Mouse (Mus musculus): ENCODE data around the gene Abi3bp. TPM values are rescaled to one million over a fixed set of nuclear protein-coding genes. Genes with fewer than 3 reads are reported as not detected.

The Abi3bp gene
- polyA plus RNA-seq, 1 experiment from 2014 or later: 0.34 TPM

DNA sequence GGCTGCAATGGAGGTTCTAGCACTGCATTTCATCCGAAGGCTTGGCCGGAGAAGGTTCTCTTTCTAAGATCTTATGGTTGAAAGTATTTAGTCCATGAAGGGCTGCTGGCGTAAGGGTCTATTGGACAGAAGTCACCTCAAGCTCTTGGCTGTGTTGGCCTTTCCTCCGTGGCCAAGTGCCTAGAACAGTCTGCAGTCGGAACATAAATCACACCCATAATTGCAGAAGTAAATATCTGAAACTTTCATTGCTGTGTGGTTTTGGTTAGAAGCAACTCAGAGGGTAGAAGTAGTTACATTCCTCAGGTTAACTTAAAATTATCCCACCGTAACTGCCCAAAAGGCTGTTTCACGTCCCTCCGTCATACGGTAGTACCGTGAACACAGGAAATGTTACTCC, 5.8 kb downstream of the Abi3bp start:
- Histone ChIP-seq H3K36me3 (no peaks in the 10 kb centered on the region), H3K4me2 (no peak overlapping the region), H3K4me3 (no peak overlapping the region), H3K27me3 (no peaks in the 10 kb centered on the region), H3K9me3 (no peaks in the 10 kb centered on the region), H3K9ac (no peak overlapping the region), H3K4me1 (replicated peaks) (no peaks in the 10 kb centered on the region), H3K27ac (replicated peaks) (no peak overlapping the region)
- ATAC-seq (ENCODE audit: low FRiP score, low read depth): no peak
- 95% methylated on average over 10 of the region's 10 CpGs for WGBS

DNA sequence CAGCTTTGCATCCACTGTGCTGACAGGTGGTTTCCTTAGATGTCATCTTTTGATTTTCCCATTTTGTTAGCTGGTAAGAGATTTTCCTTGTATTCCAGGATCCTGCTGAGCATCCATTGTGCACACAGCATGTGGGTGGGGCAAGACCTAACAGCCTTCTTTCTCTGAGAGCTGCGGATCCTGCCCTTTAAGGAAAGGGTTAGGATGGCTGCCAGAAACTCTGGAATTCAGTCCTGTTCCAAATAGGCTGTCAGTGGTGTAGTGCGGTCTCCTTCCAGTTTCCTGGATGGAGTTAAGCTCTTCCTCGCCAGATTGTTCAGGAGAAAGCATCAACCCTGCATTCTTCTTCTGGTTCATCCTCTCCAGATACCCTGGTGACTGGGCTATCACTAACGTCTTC, 8.8 kb downstream of the Abi3bp start:
- no peaks in the 10 kb centered on the region for H3K4me1 ChIP-seq (replicated peaks)
- 28% methylated on average over 4 of the region's 4 CpGs for WGBS

GRCm38 (mm10) chr16:56490861-56491260, 13.2 kb downstream of the Abi3bp start:
- Histone ChIP-seq H3K4me1 (replicated peaks) (no peaks in the 10 kb centered on the region), H3K4me3 (no peak overlapping the region), H3K27ac (replicated peaks) (no peak overlapping the region), H3K27me3 (no peaks in the 10 kb centered on the region), H3K36me3 (no peaks in the 10 kb centered on the region), H3K9ac (no peak overlapping the region), H3K4me2 (no peak overlapping the region), H3K9me3 (no peaks in the 10 kb centered on the region)
- 88% methylated on average over 3 of the region's 3 CpGs for WGBS
- no peak for ATAC-seq (ENCODE audit: low FRiP score, low read depth)

More for the DNA sequence above, 8.8 kb downstream of the Abi3bp start:
- no peak for ATAC-seq (ENCODE audit: low FRiP score, low read depth)
- Histone ChIP-seq H3K36me3 (no peaks in the 10 kb centered on the region), H3K27ac (replicated peaks) (no peak overlapping the region), H3K4me3 (no peak overlapping the region), H3K9me3 (no peaks in the 10 kb centered on the region), H3K27me3 (no peaks in the 10 kb centered on the region), H3K9ac (no peak overlapping the region), H3K4me2 (no peak overlapping the region)

GRCm38 (mm10) chr16:56495266-56495665, 17.6 kb downstream of the Abi3bp start:
- Histone ChIP-seq H3K27me3 (no peaks in the 10 kb centered on the region), H3K36me3 (no peaks in the 10 kb centered on the region), H3K9ac (no peak overlapping the region), H3K9me3 (no peaks in the 10 kb centered on the region), H3K4me1 (replicated peaks) (no peaks in the 10 kb centered on the region), H3K4me3 (no peak overlapping the region), H3K4me2 (no peak overlapping the region), H3K27ac (replicated peaks) (no peak overlapping the region)
- 81% methylated on average over 4 of the region's 4 CpGs for WGBS
- no peak for ATAC-seq (ENCODE audit: low FRiP score, low read depth)

DNA sequence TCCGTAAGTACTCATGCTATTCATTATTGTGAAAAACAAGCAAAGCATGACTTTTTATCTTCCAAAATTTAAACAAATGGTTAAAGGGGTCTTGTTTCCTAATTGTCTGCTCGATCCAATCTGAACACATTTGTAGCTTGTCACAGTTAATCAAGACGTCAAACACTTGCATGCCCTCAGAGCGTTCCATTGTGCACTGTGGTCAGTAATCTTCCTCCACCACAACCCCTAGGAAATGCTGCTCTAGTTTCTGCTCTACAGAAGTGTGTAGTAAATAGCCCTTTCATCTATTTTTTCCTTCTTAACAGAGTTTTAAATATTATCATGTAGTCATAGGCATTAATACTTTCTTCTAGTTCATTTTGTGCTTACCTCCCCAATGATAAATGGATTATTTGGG, 19.1 kb downstream of the Abi3bp start:
- Histone ChIP-seq H3K36me3 (no peaks in the 10 kb centered on the region), H3K9me3 (no peaks in the 10 kb centered on the region), H3K4me1 (replicated peaks) (no peaks in the 10 kb centered on the region), H3K9ac (no peak overlapping the region), H3K27me3 (no peaks in the 10 kb centered on the region), H3K27ac (replicated peaks) (no peak overlapping the region), H3K4me3 (no peak overlapping the region), H3K4me2 (no peak overlapping the region)
- no peak for ATAC-seq (ENCODE audit: low FRiP score, low read depth)
- WGBS: 64% methylated on average over 4 of the region's 4 CpGs

DNA sequence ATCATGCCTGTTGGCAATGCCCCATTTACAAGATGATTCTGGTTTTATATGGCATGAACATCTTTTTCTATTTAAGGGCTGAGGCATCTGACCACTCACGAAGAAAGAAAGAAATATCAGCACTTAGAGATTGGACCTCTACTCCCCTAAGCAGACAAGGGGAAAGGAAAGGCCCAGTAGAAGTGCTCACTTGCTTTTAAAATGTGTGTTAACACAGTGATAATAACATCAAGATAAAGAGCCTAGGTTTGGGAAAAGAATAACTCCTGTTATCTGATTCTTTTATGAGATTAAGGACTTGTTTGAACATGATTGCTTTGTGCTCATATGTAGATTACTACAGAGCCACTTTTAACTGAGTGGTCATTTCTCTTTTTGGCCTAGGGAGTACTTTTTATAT, 21.0 kb downstream of the Abi3bp start:
- Histone ChIP-seq H3K4me3 (no peak overlapping the region), H3K9me3 (no peaks in the 10 kb centered on the region), H3K4me2 (no peak overlapping the region), H3K36me3 (no peaks in the 10 kb centered on the region), H3K9ac (no peak overlapping the region), H3K27me3 (no peaks in the 10 kb centered on the region), H3K27ac (replicated peaks) (no peak overlapping the region), H3K4me1 (replicated peaks) (no peaks in the 10 kb centered on the region)
- WGBS: 67% methylated on average over 1 of the region's 1 CpGs
- ATAC-seq (ENCODE audit: low FRiP score, low read depth): no peak

DNA sequence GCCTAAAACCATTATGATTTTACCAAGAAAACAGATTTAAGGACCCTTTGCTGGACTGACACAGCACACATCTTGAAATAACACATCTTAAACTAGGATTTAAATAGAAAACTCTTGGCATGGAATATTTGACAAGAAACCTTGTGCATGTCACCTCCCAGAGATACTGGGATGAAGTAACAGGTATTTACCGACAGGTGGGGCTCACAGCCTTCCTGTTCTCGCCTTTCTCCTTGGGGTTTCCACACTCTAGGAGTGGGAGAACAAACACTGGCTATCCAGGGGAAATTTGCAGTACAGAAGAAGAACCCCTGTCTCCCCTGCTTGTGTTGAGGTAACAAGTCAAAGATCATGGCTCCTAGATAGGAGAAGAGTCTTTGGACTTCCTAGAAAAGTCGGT, 22.8 kb downstream of the Abi3bp start:
- WGBS: 40% methylated on average over 3 of the region's 3 CpGs
- Histone ChIP-seq H3K27me3 (no peaks in the 10 kb centered on the region), H3K4me1 (replicated peaks) (no peaks in the 10 kb centered on the region), H3K9me3 (no peaks in the 10 kb centered on the region), H3K4me3 (no peak overlapping the region), H3K36me3 (no peaks in the 10 kb centered on the region), H3K4me2 (no peak overlapping the region), H3K9ac (no peak overlapping the region), H3K27ac (replicated peaks) (no peak overlapping the region)
- ATAC-seq (ENCODE audit: low FRiP score, low read depth): no peak

DNA sequence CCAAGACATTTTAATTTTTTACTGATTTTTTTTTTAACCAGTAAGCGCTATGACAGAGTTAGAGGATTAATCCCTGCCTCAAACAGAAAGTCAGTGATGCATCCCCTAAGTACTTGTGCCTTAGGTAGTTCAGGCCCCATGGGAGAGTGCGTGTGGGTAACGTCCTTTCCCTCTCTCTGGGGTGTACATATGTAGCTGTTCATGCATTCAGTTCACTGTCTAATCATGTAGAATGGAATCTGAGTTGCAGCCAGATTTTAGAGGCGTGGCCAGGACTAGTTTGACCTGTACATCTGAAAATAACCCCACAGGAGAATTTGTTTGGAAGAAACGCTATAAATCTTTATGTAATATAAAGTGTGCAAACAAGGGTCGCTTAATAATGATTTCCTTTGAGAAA, 23.4 kb downstream of the Abi3bp start:
- ATAC-seq (ENCODE audit: low FRiP score, low read depth): no peak
- 74% methylated on average over 6 of the region's 6 CpGs for WGBS
- no peaks in the 10 kb centered on the region for H3K36me3 ChIP-seq
- no peaks in the 10 kb centered on the region for H3K4me1 ChIP-seq (replicated peaks)
- no peaks in the 10 kb centered on the region for H3K27me3 ChIP-seq
- H3K9ac ChIP-seq: no peak overlapping the region
- H3K4me3 ChIP-seq: no peak overlapping the region
- H3K27ac ChIP-seq (replicated peaks): no peak overlapping the region
- H3K9me3 ChIP-seq: no peaks in the 10 kb centered on the region
- no peak overlapping the region for H3K4me2 ChIP-seq

DNA sequence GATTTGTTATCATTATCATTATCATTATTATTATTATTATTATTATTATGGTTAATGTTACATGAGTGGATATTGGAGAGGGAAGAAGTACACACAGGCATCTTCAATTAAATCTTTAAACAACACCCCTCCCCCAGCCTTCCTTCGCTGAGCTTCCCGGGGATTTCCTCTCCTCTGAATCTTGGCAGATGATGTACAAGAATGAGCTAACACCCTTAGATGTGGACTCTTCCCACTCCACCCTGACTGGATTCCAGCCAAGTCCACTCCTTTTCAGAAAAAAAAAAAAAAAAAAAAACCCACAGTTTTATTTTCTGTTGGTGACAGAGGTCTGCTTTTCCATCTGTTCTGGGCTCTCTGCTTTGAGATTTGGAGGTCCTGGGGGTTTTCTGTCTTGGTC, 23.8 kb downstream of the Abi3bp start:
- Histone ChIP-seq H3K4me2 (no peak overlapping the region), H3K27ac (replicated peaks) (no peak overlapping the region), H3K9me3 (no peaks in the 10 kb centered on the region), H3K4me3 (no peak overlapping the region), H3K4me1 (replicated peaks) (no peaks in the 10 kb centered on the region), H3K27me3 (no peaks in the 10 kb centered on the region), H3K9ac (no peak overlapping the region), H3K36me3 (no peaks in the 10 kb centered on the region)
- no peak for ATAC-seq (ENCODE audit: low FRiP score, low read depth)
- 46% methylated on average over 2 of the region's 2 CpGs for WGBS

DNA sequence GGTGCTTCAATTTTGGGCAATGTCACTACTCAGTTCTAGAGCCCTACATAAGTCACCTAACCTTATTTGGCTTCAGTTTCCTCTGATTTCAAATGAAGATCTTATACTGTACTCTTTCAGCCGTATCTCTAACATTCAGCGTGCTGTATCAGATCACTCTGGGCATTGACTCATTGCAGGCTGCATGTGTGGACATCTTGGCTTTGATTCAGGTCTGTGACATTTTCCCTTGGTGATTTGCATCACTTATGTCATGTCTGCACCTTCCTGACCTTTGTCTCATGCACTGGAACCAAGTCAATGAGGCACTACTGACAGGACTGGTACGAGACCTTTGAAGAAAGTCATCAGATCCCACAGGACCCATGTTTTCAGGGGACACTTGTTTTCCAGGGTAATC, 24.5 kb downstream of the Abi3bp start:
- 91% methylated on average over 3 of the region's 3 CpGs for WGBS
- no peak overlapping the region for H3K4me3 ChIP-seq
- no peaks in the 10 kb centered on the region for H3K36me3 ChIP-seq
- no peak for ATAC-seq (ENCODE audit: low FRiP score, low read depth)
- no peaks in the 10 kb centered on the region for H3K9me3 ChIP-seq
- H3K27ac ChIP-seq (replicated peaks): no peak overlapping the region
- no peaks in the 10 kb centered on the region for H3K27me3 ChIP-seq
- H3K4me2 ChIP-seq: no peak overlapping the region
- H3K9ac ChIP-seq: no peak overlapping the region
- no peaks in the 10 kb centered on the region for H3K4me1 ChIP-seq (replicated peaks)

DNA sequence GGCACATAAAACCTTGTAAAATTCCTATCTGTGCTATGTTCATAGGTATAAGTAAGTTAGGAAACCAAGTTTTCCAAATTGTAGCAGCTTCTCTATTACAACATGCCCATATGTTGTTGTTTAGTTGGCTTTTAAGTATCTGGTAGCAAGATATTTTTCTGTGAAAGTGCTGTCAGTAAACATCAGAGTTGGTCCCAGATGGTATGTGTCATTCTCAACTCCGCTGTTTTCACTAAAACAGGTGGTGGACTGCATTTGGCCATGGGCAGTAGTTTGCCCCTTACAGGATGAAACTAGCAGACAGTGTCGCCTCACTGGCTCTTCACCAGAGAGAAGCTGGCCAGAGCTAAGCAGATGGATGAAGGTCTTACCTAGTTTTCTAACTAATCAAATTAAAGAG, 26.3 kb downstream of the Abi3bp start:
- Histone ChIP-seq H3K4me3 (no peak overlapping the region), H3K4me2 (no peak overlapping the region), H3K4me1 (replicated peaks) (no peaks in the 10 kb centered on the region), H3K9me3 (no peaks in the 10 kb centered on the region), H3K27ac (replicated peaks) (no peak overlapping the region), H3K27me3 (no peaks in the 10 kb centered on the region), H3K36me3 (no peaks in the 10 kb centered on the region), H3K9ac (no peak overlapping the region)
- WGBS: 88% methylated on average over 2 of the region's 2 CpGs
- ATAC-seq (ENCODE audit: low FRiP score, low read depth): no peak

DNA sequence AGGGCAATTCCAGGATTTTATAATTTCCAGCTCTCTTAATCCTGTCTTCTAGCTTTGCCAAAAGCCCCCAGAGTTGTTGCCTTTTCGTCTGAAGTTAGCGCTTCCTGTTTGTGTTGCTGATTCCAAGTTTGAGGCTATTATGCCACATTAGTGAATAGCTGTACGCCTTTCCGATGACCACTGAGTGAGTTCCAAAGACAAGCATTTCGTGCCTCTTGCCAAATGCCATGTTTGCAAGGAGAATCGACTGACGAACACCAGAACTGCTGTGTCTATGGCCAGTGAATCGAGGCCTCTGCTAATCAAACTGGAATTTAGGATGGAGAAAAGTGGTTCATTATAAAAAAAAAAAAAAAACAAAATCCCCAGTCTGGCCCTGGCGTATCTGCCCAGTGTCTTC, 40.3 kb downstream of the Abi3bp start:
- H3K4me2 ChIP-seq: no peak overlapping the region
- no peak overlapping the region for H3K27ac ChIP-seq (replicated peaks)
- H3K36me3 ChIP-seq: no peaks in the 10 kb centered on the region
- WGBS: 80% methylated on average over 9 of the region's 9 CpGs
- no peaks in the 10 kb centered on the region for H3K4me1 ChIP-seq (replicated peaks)
- H3K9ac ChIP-seq: no peak overlapping the region
- H3K27me3 ChIP-seq: no peaks in the 10 kb centered on the region
- ATAC-seq (ENCODE audit: low FRiP score, low read depth): no peak
- H3K4me3 ChIP-seq: no peak overlapping the region
- no peaks in the 10 kb centered on the region for H3K9me3 ChIP-seq

GRCm38 (mm10) chr16:56524359-56524758, 46.7 kb downstream of the Abi3bp start:
- WGBS: 46% methylated on average over 8 of the region's 8 CpGs
- ATAC-seq (ENCODE audit: low FRiP score, low read depth): no peak
- H3K4me1 ChIP-seq (replicated peaks): no peaks in the 10 kb centered on the region

More at GRCm38 (mm10) chr16:56524359-56524758, 46.7 kb downstream of the Abi3bp start:
- H3K27ac ChIP-seq (replicated peaks): no peak overlapping the region
- H3K27me3 ChIP-seq: no peaks in the 10 kb centered on the region
- no peaks in the 10 kb centered on the region for H3K9me3 ChIP-seq
- H3K4me3 ChIP-seq: no peak overlapping the region
- no peak overlapping the region for H3K4me2 ChIP-seq
- no peak overlapping the region for H3K9ac ChIP-seq
- H3K36me3 ChIP-seq: no peaks in the 10 kb centered on the region
